Mouse (Mus musculus): ENCODE measurements at regions not wholly inside any gene's neighbourhood (a gene's known extent, or its start where the extent isn't known, plus 50 kb on each side); places are given as distances from the start of the nearest gene placed in this dataset.

DNA sequence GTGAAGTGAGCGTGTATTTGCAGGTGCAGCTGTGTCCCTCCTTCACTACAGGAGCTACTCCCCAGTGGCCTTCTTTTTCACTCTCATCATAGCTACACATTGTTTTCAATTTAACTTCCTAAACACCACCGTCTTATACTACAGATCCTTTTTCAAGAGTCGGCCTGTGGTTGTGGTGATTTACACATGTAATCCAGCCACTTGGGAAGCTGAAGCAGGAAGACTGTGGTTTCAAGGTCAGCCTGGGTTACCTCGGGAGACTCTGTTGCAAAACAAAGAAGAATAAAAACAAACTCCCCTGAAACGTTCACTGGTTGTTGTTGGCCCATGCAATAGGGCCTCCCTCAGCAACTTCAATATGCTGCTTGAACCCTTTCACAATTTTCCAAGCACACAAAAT, 153.8 kb upstream of the Kcnh8 start:
- no peak for DNase-seq

DNA sequence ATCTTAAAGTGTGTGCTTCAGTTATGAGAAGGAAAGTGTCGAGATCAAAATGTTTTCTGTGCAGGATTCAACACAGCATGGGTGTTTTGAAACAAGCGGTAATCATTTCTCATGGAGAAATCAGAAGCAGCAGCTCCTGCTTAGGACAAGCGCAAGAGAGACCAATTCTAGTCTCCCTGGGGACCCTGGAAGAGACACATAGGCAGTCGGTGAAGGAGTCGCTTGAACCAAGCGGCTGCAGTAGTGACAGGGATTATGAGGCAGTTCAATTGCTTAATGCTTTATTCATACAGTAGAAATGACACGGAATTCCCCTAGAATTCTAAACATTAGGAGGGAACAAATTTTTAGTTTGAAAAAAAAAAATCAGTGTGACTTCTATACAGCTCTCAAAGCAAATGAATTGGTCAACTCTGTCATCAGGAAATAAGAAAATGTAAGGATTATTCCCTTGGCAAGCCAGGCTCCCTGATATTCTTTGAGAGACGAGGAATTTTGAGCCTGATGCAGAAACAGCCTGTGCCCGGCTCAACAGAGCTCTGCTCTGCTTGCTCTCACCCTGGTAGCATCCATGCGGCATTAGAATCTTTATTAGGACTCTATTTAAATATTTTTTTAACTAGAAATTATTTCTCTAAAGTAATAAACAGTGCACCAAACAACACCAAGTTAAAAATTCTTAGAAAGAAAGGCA, 143.1 kb upstream of the Kcnh8 start:
- no peak for DNase-seq

DNA sequence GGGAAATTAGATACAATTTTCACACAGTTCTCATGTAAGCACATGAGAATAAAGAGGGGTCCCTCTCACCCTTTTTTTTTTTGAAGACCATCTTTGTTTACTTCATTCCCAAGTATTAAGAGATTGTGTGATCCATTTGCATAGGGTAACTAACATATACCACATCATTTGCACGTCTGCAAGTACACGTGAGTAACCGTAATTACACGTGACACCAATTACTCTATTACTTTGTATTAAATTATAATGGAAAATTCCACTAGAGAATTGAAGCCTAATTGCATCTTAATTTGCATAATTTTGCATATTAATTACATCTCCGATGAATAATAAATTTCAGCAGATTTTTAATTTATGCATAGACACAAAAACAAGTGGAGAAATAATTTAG, 142.5 kb upstream of the Kcnh8 start:
- DNase-seq, result no peak

DNA sequence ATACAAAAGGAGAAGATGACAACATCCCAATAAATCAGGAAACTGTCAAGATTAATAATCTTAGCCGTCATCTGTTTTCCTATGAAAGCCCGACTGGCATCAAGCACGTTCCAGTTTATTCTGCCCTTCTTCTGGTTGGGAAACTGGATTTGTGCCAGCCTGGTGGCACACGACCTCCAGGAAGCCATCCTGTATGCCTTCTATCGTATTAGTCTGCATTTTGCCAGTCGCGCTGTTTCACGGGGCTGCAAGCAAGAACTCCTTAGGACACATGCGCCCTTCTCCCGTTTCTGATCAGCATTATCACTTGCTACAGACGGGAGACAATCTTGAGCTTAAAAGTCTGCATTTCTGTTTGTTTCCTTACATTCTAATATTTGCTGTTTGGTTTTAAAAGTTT, 141.2 kb upstream of the Kcnh8 start:
- DNase-seq, result peak; percentile 1 to 6

DNA sequence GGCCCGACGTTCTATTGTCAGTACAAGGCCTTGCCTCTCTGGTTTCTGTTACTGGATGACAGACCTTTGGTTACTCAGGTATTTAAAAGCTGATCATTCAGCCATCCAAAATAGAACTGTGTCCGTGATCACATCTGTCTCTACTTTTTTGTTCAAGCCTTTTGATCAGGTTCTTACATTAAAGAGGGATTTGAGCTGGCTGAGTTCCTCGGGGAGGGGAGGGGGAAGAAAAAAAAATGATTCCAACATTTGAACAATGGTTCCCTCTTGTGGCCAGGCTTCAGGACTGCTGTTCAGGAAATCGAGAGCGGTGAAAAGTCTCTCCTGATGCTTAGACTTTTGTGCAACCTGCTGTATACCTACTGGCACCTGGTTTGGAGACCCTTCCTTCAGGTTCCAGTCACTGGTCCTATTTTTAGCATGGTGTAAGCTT, 140.8 kb upstream of the Kcnh8 start:
- DNase-seq, result peak; percentile 8 to 46

DNA sequence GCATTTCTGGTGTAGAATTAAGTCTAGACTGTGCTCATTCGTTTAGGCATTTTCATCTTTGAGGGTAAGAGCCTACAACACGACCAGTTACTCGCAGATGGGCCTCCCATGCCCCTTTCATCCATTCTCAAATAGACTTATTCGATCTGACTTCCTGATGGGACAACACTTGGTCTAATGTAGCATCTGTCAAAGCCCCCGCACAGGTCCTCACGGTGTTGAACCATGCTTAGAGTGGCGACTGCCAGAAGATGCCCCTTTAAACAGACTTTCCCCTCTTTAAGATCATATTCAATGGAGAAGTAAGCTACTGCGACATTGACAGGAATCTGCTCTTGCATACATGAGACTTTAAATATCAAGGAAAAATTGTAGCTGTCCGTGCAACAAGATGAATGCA, 140.1 kb upstream of the Kcnh8 start:
- no peak for DNase-seq

DNA sequence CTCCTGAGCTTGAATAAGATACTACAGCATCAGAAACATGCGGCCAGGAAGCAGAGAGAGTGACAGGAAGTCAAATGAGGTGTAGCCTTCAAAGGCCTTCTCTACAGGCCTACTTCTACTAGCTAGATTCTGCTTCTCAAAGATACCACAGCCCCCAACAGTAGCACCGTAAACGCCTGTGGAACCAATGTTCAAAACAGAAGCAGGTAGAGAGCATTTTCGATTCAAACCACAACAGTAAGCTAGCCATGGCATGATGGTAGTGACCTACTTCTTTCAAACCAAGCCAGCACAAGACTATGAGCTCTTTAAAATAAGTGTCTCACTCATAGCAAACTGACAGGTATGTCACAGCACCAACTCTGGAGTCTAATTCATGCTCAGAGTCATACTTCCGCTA, 134.0 kb upstream of the Kcnh8 start:
- no peak for DNase-seq

DNA sequence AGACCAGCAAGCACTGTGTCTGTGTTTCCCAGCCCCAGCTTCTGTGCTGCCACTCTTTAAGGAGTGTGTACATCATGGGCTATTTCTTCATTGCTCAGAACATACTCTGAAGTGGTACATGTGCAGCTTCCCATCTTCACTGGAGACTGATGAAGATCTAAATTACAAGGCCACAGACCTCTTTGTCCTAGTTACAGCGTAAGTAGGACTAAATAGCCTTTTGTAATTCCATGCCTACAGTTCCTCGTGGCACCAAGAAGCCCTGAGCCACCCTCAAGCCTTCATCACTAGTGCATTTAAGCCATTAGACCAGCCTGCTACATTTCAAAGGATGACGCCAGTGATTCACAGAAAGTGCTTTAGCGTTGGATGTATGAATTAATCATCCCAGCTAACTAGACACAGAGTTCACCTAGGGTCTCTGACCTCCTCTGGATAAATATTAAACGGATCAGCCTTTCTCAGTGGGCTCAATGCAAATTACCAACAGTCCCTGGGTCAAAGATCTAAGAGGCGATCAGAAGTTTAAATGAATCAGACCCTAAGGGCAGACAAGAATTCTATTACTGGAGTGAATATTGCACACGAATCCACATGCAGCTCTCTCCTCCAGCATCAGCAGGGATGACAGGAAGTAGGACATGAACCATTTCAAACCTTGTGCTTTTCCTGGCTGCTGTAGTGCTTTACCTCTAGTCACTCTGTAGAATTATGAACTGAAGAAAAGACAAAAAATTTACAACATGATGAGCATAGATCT, 123.0 kb upstream of the Kcnh8 start:
- DNase-seq, result no peak

DNA sequence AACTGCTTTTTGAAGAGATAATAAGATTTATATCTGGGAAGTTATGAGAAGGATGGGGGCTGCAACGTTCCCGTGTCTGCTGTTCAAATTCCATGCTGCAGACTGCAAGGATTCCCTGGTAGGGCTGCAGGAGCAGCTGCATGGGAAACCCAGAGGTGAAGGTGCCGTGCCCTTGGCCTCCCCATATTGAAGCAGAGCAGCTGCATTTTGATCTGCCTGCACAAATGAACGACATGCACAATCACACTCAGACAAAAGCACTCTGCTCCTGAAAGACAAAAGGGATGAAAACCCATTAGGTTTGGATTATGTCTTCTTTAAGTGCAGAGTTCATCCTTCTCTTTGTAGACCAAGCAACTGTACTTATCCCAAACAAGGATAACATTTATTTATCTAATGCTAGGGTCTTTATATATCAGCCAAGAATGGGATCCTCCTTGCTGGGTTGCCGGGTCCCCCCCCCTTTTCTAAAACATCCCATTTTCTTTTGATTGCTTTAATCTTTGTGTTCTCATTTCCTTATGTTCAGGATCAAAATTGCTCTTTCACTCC, 122.3 kb upstream of the Kcnh8 start:
- no peak for DNase-seq

DNA sequence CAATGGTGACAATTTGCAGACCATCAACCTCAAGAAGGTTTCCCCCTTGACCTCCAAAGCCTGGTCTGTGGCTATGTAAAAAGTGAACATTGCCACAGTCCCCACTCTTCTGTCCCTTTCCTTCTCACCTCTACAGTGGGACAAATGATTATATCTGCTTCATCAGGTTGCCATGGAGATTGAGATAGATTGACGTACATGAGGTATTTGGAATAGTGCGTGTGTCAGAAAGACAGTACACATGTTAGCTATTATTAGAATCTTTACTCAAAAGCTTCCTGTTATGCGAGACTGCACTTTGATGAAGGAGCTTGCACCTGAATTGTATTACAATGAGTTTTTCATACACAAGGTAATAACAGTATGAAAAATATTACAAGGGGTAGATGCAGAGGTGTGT, 95.7 kb upstream of the Kcnh8 start:
- DNase-seq, result no peak

DNA sequence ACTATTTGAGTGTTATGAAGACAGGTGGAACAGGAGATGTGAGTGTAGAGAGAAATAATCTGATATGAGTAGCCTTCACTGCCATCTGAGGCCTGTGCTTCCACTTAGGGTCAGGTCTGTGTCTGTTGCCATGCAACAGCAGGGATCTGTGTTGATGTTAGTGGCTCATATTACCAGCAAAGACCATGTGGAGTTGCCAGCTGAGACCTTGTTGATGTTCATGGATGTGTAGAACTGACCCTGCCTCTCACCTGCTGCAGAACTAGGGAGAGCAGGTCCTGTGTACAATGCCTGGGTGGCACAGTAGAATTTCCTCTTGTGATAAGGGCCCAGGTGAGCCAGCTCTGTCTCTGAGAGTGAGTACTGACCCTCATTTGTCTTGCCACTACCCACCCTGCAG, 72.2 kb upstream of the Kcnh8 start:
- DNase-seq, result no peak
